Mouse (Mus musculus): ENCODE measurements at regions not wholly inside any gene's neighbourhood (a gene's known extent, or its start where the extent isn't known, plus 50 kb on each side); places are given as distances from the start of the nearest gene placed in this dataset.

- TF ChIP-seq CTCF (IDR thresholded peaks at IDR 0.05) (no peak), POLR2A (IDR thresholded peaks at IDR 0.05; ENCODE audit: insufficient read depth, low read depth, low read length) (no peak), EP300 (IDR thresholded peaks at IDR 0.05; ENCODE audit: insufficient read depth, low read depth, low read length) (no peak)
Measured at GRCm38 (mm10) chr12:86580132-86580718, 98.3 kb upstream of the Vash1 start.

Data from heart, adult 2 months (tissue).